Mouse (Mus musculus) kidney, adult 2 months (tissue): ENCODE measurements at regions not wholly inside any gene's neighbourhood (a gene's known extent, or its start where the extent isn't known, plus 50 kb on each side); places are given as distances from the start of the nearest gene placed in this dataset.

Experiments
- CTCF ChIP-seq: fragments of 200-500 bp; conservative IDR thresholded peaks from 2 replicates; pipeline ENCODE4 v1.5.1; 2011; ENCODE audit warnings: low read depth, mild to moderate bottlenecking, control low read depth, low read length, moderate library complexity, mixed read lengths; ENCODE audit not compliant: insufficient read depth, insufficient read length
- POLR2A ChIP-seq: fragments of 200-500 bp; IDR thresholded peaks from one replicate; pipeline ENCODE4 v1.6.1; 2011; ENCODE audit warnings: low read depth, low read length, control low read depth

DNA sequence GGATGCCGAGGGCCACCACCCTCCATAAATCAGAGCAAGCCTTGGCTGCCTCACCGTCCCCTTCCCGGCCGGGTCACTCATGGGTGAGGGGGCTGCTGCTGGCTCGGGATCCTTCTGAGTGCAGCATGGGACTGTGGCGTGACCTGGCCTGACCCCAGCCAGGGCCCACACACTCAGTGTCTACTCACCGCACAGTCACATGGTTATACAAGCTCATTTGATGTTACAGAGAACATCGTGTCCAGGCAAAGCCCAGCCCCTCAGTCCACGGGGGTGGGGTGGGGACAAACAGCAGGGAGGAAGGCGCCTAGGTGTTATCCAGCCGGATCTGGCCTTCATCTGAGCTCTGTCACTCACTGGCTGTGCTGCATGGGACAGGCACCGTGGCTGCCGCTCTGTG, 195.9 kb upstream of the Dio3 start:
- TF ChIP-seq CTCF = no peak
- no peak for TF ChIP-seq POLR2A
